Mouse (Mus musculus) neutrophil, adult 65 days (primary cell): ENCODE results near the gene Cul9. TPM values are rescaled to one million over a fixed set of nuclear protein-coding genes. Genes with fewer than 3 reads are reported as not detected.

Source experiments
- total RNA-seq: library from RNA; stranded (reverse); gene quantifications from 2 replicates; pipeline ENCODE4 v1.2.4, GENCODE M21; 2023

The Cul9 gene
- total RNA-seq: 3.0 and 4.5 TPM in 2 replicates

DNA sequence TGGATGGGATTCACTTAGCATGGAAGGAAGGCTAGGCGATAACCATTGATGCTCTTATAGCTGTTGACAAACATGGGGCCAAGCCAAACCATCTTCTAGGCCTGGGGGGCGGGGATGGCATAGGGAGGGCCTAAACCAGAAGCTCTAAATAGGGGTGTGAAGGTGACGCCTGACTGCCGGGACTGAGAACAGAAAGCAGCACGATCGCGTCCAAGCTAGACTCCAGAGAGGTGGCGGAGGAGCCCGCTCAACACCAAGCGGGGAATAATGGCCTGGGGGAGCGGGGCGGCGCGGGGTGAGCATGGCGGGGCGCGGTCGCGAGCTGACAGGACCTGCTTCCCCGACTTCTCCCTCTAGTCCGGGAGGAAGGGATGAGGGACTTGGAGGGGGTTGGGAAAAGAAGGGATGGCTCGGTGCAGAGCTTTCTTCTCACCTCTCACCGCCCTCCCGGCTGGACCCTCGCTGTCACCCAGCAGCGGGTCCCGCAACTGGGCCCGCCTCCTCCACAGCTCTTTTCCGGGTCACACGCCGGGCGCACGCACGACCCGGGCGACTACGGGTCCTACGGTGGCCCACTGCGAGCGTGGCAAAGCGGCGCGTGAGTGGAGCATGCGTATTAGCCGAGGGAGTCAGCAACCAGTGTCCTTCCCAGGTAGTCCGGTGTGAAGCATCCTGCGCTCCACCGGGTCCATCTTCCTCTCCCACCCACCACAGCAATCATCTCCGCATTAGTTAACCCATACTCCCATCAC is at the start of gene Cul9:
Gene Cul9 (minus strand): TSS at position 576 of the 752 bp plus-strand sequence.

GRCm38 (mm10) chr17:46555673-46556583 is 9.7 kb upstream of the Cul9 start, which contains the start of gene Srf:
Srf (minus strand) TSS chr17:46556175.

GRCm38 (mm10) chr17:46496623-46497434 is 49.4 kb downstream of the Cul9 start, which contains the start of gene Dnph1:
Dnph1 (plus strand) TSS chr17:46496711.

DNA sequence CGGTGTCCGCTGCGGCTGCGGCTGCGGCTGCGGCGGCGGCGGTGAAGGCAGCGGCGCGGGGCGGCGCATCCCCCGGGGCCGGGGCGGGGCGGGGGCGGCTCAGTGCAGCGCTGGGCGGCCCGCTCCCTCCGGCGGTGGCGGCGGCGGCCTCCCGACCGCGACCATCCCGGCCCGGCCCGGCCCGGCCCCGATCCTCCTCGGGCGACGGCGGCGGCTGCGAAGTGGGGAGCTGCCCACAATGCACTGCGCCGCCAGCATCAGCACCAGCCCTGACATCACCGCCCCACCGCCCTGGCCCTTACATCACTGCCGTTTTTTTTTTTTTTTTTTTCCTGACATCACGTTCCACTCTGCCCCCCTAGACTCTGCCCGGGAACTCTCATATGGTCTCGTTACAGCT is 58.8 kb downstream of the Cul9 start, which contains the start of gene Ttbk1:
Gene Ttbk1 (minus strand): TSS at position 245 of the 400 bp plus-strand sequence.

Other genes with a start within 250 kb of the Cul9 start
- not detected in 2 replicates for gene Dlk2, start 249.0 kb downstream of the Cul9 start, total RNA-seq
- gene Abcc10, start 218.0 kb downstream of the Cul9 start, total RNA-seq: 6.1 and 6.7 TPM in 2 replicates
- gene Zfp318, start 162.7 kb downstream of the Cul9 start, total RNA-seq: 1.8 and 7.0 TPM in 2 replicates
- gene Crip3, start 117.5 kb downstream of the Cul9 start, total RNA-seq: not detected in 2 replicates
- not detected in 2 replicates for gene Slc22a7, start 107.9 kb downstream of the Cul9 start, total RNA-seq
- not detected in 2 replicates for gene Ttbk1, start 58.7 kb downstream of the Cul9 start, total RNA-seq
- gene Dnph1, start 49.7 kb downstream of the Cul9 start, total RNA-seq: 2.2 and 2.4 TPM in 2 replicates
- gene Srf, start 9.8 kb upstream of the Cul9 start, total RNA-seq: 41.9 and 58.0 TPM in 2 replicates
- 0.11 and 0.38 TPM in 2 replicates for gene Ptk7, start 83.1 kb upstream of the Cul9 start, total RNA-seq
- 28.2 and 32.4 TPM in 2 replicates for gene Klc4, start 99.6 kb upstream of the Cul9 start, total RNA-seq
- 15.6 and 21.9 TPM in 2 replicates for gene Mrpl2, start 99.8 kb upstream of the Cul9 start, total RNA-seq
- 1.2 and 3.0 TPM in 2 replicates for gene Cul7, start 103.9 kb upstream of the Cul9 start, total RNA-seq
- 8.5 and 14.2 TPM in 2 replicates for gene Rrp36, start 128.0 kb upstream of the Cul9 start, total RNA-seq
- 34.1 and 39.8 TPM in 2 replicates for gene Mea1, start 132.4 kb upstream of the Cul9 start, total RNA-seq
- 37.8 and 49.3 TPM in 2 replicates for gene Klhdc3, start 134.5 kb upstream of the Cul9 start, total RNA-seq
- gene Ppp2r5d, start 158.7 kb upstream of the Cul9 start, total RNA-seq: 26.0 and 27.5 TPM in 2 replicates
- gene Pex6, start 165.1 kb upstream of the Cul9 start, total RNA-seq: 18.7 and 24.4 TPM in 2 replicates
- 3.2 and 3.7 TPM in 2 replicates for gene Gnmt, start 182.8 kb upstream of the Cul9 start, total RNA-seq
- 77.2 and 118 TPM in 2 replicates for gene Cnpy3, start 205.8 kb upstream of the Cul9 start, total RNA-seq
- gene Ptcra, start 217.3 kb upstream of the Cul9 start, total RNA-seq: not detected in 2 replicates
- gene 2310039H08Rik, start 226.2 kb upstream of the Cul9 start, total RNA-seq: 8.1 and 10.7 TPM in 2 replicates
- gene Rpl7l1, start 236.3 kb upstream of the Cul9 start, total RNA-seq: 36.0 and 45.6 TPM in 2 replicates